Mouse (Mus musculus): ENCODE data around the gene Klhl10.

DNA sequence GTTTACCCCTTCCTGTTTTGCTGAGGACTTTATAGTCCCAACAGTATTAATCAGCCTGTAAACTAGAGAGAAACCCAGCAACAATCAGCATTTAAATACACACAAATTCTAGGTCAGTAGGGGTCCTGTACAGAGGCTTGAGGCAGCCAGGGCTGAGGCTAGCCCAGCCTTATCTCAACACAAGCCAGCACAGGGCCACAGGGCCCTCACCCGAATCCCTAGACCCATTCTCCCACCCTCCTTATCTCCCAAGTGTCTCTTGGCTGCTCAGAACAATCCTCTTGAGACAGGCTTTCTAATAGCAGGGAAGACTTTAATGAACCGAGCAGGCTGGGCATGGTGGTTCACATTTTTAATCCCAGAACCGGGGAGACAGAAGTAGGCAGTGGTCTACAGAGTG, 58.5 kb downstream of the Klhl10 start:
- TF ChIP-seq CTCF (IDR thresholded peaks at IDR 0.05; ENCODE audit: low read depth, low read length) (no peak), POLR2A (IDR thresholded peaks at IDR 0.05; ENCODE audit: insufficient read depth, low read length) (no peak)

Data from ES-Bruce4 (cell line).